Mouse (Mus musculus) ES-E14 (cell line): ENCODE results near the gene Pin1rt1. TPM values are rescaled to one million over a fixed set of nuclear protein-coding genes. Genes with fewer than 3 reads are reported as not detected.

Experiments
- DNase-seq: peaks from one replicate; pipeline ENCODE4 v3.0.0-alpha.2; 2013; ENCODE audit warnings: low read depth, low spot score
- H3K27ac ChIP-seq: 2 replicates; pipeline ENCODE4 v1.5.1; 2012; ENCODE audit warnings: low read depth, mild to moderate bottlenecking, low read length, moderate library complexity, mixed read lengths; ENCODE audit not compliant: poor library complexity, insufficient read depth, severe bottlenecking
- H3K36me3 ChIP-seq: 2 replicates; pipeline ENCODE4 v1.6.1; 2012; ENCODE audit warnings: mild to moderate bottlenecking, low read length, moderate library complexity, mixed read lengths; ENCODE audit not compliant: control insufficient read depth, poor library complexity, insufficient read depth, severe bottlenecking
- H3K4me1 ChIP-seq, 2 experiments: fragments of 150-350 bp in 1 of 2; sonication (generic) in 1 of 2; 2 replicates each; pipeline ENCODE4 v1.6.1; 2012; ENCODE audit warnings: low read length in 2 of 2, mild to moderate bottlenecking in 1 of 2, mixed read lengths in 1 of 2; ENCODE audit not compliant: control insufficient read depth in 2 of 2, insufficient read depth in 2 of 2, poor library complexity in 1 of 2
- H3K4me3 ChIP-seq, 2 experiments: fragments of 150-350 bp in 1 of 2; sonication (generic) in 1 of 2; 2 replicates each; pipeline ENCODE4 v1.5.1; 2012; ENCODE audit warnings: low read length in 2 of 2, low read depth in 1 of 2, mild to moderate bottlenecking in 1 of 2, mixed read lengths in 1 of 2; ENCODE audit not compliant: insufficient read depth in 1 of 2, poor library complexity in 1 of 2, severe bottlenecking in 1 of 2
- H3K9ac ChIP-seq: 2 replicates; pipeline ENCODE4 v1.6.1; 2012; ENCODE audit warnings: low read depth, mild to moderate bottlenecking, low read length, mixed read lengths; ENCODE audit not compliant: poor library complexity, insufficient read depth, severe bottlenecking
- H3K9me3 ChIP-seq: fragments of 150-350 bp; sonication (generic); 2 replicates; pipeline ENCODE4 v1.6.1; 2012; ENCODE audit warnings: low read depth, mild to moderate bottlenecking, low read length; ENCODE audit not compliant: control insufficient read depth, insufficient read depth
- CHD2 ChIP-seq: IDR thresholded peaks from 2 replicates; pipeline ENCODE4 v1.6.1; 2014; ENCODE audit warnings: mild to moderate bottlenecking, low read depth, low read length, inconsistent platforms
- HCFC1 ChIP-seq: IDR thresholded peaks from 2 replicates; pipeline ENCODE4 v1.6.1; 2012; ENCODE audit warnings: low read length, inconsistent platforms, borderline replicate concordance; ENCODE audit not compliant: insufficient read depth
- MAFK ChIP-seq: IDR thresholded peaks from 2 replicates; pipeline ENCODE4 v1.6.1; 2014; ENCODE audit warnings: mild to moderate bottlenecking, low read depth, low read length, inconsistent platforms; ENCODE audit not compliant: insufficient read depth
- ZC3H11A ChIP-seq: IDR thresholded peaks from 2 replicates; pipeline ENCODE4 v1.6.1; 2012; ENCODE audit warnings: low read depth, mild to moderate bottlenecking, inconsistent platforms, low read length, borderline replicate concordance
- ZNF384 ChIP-seq: IDR thresholded peaks from 2 replicates; pipeline ENCODE4 v1.6.1; 2012; ENCODE audit warnings: low read depth, low read length, inconsistent platforms
- in situ Hi-C, 2 experiments: fragments of 600-800 bp; cut with MboI; formaldehyde crosslinking; loops; one replicate each; pipeline ENCODE4 v1.15.1; 2025; ENCODE audit warnings: low sequenced_read_pairs in 2 of 2, inconsistent platforms in 1 of 2; ENCODE audit not compliant: unreplicated experiment in 2 of 2
- total RNA-seq: library from RNA; depleted of rRNA; stranded (reverse); fragments of 300-350 nt; gene quantifications from 2 replicates; pipeline ENCODE4 v1.2.3, GENCODE M21; 2012; rRNA removed

The Pin1rt1 gene
- total RNA-seq, 1 experiment: not detected

DNA sequence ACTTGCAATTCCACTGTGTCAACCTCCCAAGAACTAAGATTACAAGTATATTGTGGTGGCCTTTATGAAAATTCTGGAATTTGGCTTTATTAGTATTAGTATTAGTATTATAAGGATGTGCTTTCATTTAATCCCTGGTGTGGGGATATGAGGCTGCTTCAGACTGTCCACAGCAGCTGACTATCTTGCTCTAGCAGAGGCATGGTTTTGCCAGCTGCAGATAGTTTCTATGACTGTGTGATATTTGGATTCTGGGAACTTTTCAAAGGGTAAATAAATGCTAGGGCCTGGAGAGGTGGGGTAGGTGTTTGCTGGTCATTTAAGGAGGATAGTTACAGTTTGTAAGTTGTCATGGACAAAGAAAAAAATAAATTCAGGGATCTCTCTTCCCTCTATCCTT, 44.5 kb downstream of the Pin1rt1 start:
- Histone ChIP-seq H3K9ac (no peak overlapping the region), H3K9me3 (no peaks in the 10 kb centered on the region), H3K4me3 (no peak overlapping the region), H3K27ac (no peak overlapping the region), H3K36me3 (no peaks in the 10 kb centered on the region), H3K4me1 (peaks cover 0 to 3% of the 10 kb centered on the region in 2 experiments; a peak in 2 of 4 replicates)
- DNase-seq: no peak
- in situ Hi-C loops: no loop called here
- TF ChIP-seq ZNF384: no peak
- TF ChIP-seq ZC3H11A: no peak
- TF ChIP-seq HCFC1: no peak
- TF ChIP-seq CHD2: no peak
- TF ChIP-seq MAFK: no peak

DNA sequence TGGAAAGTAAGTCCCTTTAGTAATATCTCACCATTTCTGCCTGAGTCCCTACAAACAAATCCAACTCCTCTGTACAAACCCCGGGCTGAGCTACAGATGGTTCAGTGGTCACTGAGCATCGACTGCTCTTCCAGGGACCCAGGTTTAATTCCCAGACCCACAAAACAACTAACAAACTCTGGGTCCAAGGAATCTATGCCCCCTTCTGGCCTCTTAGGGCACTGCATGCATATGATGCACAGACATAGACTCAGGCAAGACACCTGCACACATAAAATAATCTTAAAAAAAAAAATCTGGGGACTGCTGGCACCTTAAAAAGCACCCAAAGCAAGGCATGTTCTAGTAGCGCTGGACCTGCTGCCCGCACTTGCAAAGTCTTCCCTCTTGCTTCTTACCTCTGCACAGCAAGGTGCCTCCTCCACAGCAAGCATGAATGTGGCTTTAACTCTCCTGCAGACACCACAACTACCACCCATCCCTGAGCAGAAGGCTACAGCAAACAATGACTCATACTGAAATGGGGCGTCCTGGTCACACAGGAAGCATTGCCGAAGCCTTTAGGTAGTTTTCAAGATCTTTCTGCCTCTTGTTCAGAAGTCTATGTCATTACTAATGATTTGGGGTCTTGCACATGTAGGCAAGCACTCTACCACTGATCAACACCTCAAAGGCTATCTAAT, 46.9 kb downstream of the Pin1rt1 start:
- no peak overlapping the region for H3K4me3 ChIP-seq
- H3K9ac ChIP-seq: no peak overlapping the region
- TF ChIP-seq MAFK (no peak), ZNF384 (no peak), HCFC1 (no peak), CHD2 (no peak), ZC3H11A (no peak)
- peaks cover 0 to 3% of the 10 kb centered on the region in 2 experiments; a peak in 2 of 4 replicates for H3K4me1 ChIP-seq
- DNase-seq: peak; percentile 52
- H3K36me3 ChIP-seq: peaks cover 5% of the 10 kb centered on the region
- H3K27ac ChIP-seq: no peak overlapping the region
- no peaks in the 10 kb centered on the region for H3K9me3 ChIP-seq
- in situ Hi-C loops: no loop called here

Other genes starting within 250 kb of the Pin1rt1 start
- gene Hipk3, start 221.9 kb downstream of the Pin1rt1 start, total RNA-seq: 9.3 and 11.1 TPM in 2 replicates
- gene Cstf3, start 125.9 kb downstream of the Pin1rt1 start, total RNA-seq: 23.3 and 31.8 TPM in 2 replicates
- gene Tcp11l1, start 4.2 kb downstream of the Pin1rt1 start, total RNA-seq: 8.3 and 11.9 TPM in 2 replicates
- 9.5 and 12.1 TPM in 2 replicates for gene Depdc7, start 26.5 kb upstream of the Pin1rt1 start, total RNA-seq
- 20.7 and 23.2 TPM in 2 replicates for gene Qser1, start 100.4 kb upstream of the Pin1rt1 start, total RNA-seq
- 45.4 and 61.6 TPM in 2 replicates for gene Prrg4, start 133.5 kb upstream of the Pin1rt1 start, total RNA-seq
- gene Ccdc73, start 151.4 kb upstream of the Pin1rt1 start, total RNA-seq: 2.1 and 3.5 TPM in 2 replicates